Mouse (Mus musculus): ENCODE measurements around the gene Etfdh.

- TF ChIP-seq CTCF (IDR thresholded peaks at IDR 0.05; ENCODE audit: control insufficient read depth, insufficient read depth, insufficient replicate concordance, low read depth, low read length) (no peak), POLR2A (IDR thresholded peaks at IDR 0.05; ENCODE audit: control insufficient read depth, low read depth, low read length) (no peak)
Observed at GRCm38 (mm10) chr3:79574336-79574735, 55.0 kb downstream of the Etfdh start.

All from testis, adult 2 months (tissue).